Mouse (Mus musculus) small intestine, adult 2 months (tissue): ENCODE data around the gene Nptn.

ENCODE experiments used
- CTCF ChIP-seq: fragments of 200-500 bp; IDR thresholded peaks from 2 replicates; pipeline ENCODE4 v1.5.1; 2012; ENCODE audit warnings: low read depth, mild to moderate bottlenecking, control low read depth, inconsistent platforms, low read length, moderate library complexity, mixed read lengths; ENCODE audit not compliant: insufficient replicate concordance, insufficient read length; ENCODE audit errors: extremely low read depth
- POLR2A ChIP-seq: fragments of 200-500 bp; IDR thresholded peaks from 2 replicates; pipeline ENCODE4 v1.6.1; 2012; ENCODE audit warnings: low read depth, mild to moderate bottlenecking, control low read depth, inconsistent platforms, low read length, moderate library complexity

DNA sequence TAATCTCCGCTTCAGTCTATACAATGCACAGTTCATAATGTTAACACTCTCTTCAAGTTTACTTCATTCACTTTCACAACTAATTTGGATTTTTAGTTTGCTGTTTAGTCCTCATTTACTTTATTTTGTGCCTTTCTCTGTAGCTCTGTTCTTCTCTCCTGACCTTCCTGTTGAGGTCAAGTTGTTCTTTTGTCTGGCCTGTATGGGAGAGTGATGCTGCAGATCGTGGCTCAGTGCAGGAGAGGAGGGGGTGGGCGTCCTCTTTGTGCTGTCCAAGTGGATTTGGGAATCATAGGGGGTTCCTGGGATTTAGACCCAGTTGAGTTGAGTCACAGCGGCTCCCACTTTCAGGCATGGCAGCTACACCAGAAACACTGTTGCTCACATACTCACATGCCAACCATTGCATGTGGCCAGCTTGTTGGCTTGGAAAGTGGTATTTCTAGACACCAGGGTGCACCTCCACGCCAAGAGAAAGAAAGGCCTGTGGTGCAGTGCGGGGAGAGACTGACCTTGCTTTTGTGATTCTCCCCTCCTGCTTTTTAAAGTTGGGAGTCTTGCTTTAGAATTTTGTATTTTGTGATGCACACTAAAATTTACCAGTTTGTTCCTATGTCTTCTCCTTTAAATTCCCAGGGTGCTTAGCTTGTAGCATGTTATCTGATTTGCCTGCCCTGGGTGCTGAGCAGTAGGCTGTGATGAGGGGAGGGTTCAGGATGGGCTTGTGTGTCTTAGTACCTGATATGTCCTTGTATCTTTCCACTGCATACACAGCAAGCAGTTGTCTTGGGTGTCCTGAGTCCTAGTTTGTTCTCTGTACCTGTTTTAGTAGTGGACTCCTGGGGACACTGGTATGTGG, 66.6 kb downstream of the Nptn start:
- TF ChIP-seq POLR2A (no peak), CTCF (no peak)
